Mouse (Mus musculus) heart, adult 9 months (tissue): ENCODE measurements around the gene A430078G23Rik.
A peak's percentile ranks its signal among the peaks of the same experiment; 100 is the strongest.

Source experiments
- DNase-seq, 2 experiments: peaks; one replicate each; pipeline ENCODE4 v3.0.0; 2022; ENCODE audit warnings: low spot score in 2 of 2

A430078G23Rik gene

GRCm38 (mm10) chr8:3348142-3348823 is 4.9 kb upstream of the A430078G23Rik start:
- no peak for DNase-seq

GRCm38 (mm10) chr8:3350747-3351146 is 2.5 kb upstream of the A430078G23Rik start:
- no peak for DNase-seq

- DNase-seq, result no peak
These were observed 500 bp upstream of the A430078G23Rik start for GRCm38 (mm10) chr8:3352715-3353114.

GRCm38 (mm10) chr8:3353811-3354442 is 712 bp downstream of the A430078G23Rik start:
- DNase-seq, result no peak

GRCm38 (mm10) chr8:3354443-3354812 is 1.2 kb downstream of the A430078G23Rik start:
- DNase-seq, result no peak

- peak; percentile 6 to 29 for DNase-seq
These were observed 2.4 kb downstream of the A430078G23Rik start for GRCm38 (mm10) chr8:3355586-3355985.

- peak; percentile 25 to 61 for DNase-seq
These were observed 4.8 kb downstream of the A430078G23Rik start for GRCm38 (mm10) chr8:3358060-3358459.

GRCm38 (mm10) chr8:3367086-3367485 is 13.9 kb downstream of the A430078G23Rik start:
- DNase-seq, result no peak

- no peak for DNase-seq
These were observed 14.9 kb downstream of the A430078G23Rik start for GRCm38 (mm10) chr8:3368091-3368490.

GRCm38 (mm10) chr8:3375748-3376147 is 22.5 kb downstream of the A430078G23Rik start:
- no peak for DNase-seq

- peak in 1 of 2 experiments; percentile 43 for DNase-seq
These were observed 23.5 kb downstream of the A430078G23Rik start for GRCm38 (mm10) chr8:3376641-3377274.

GRCm38 (mm10) chr8:3387286-3387685 is 34.1 kb downstream of the A430078G23Rik start:
- peak in 1 of 2 experiments; percentile 43 for DNase-seq

GRCm38 (mm10) chr8:3388591-3389338 is 35.5 kb downstream of the A430078G23Rik start:
- no peak for DNase-seq

GRCm38 (mm10) chr8:3389506-3389905 is 36.3 kb downstream of the A430078G23Rik start:
- DNase-seq, result no peak

- DNase-seq, result no peak
These were observed 39.1 kb downstream of the A430078G23Rik start for GRCm38 (mm10) chr8:3392293-3392692.

- DNase-seq, result peak; percentile 89 to 91
These were observed 39.8 kb downstream of the A430078G23Rik start, which contains the start of gene Arhgef18 for GRCm38 (mm10) chr8:3392771-3393710. Gene Arhgef18, plus strand, starts transcription at chr8:3393006.

- no peak for DNase-seq
These were observed 41.4 kb downstream of the A430078G23Rik start for GRCm38 (mm10) chr8:3394600-3394999.

GRCm38 (mm10) chr8:3395246-3395645 is 42.0 kb downstream of the A430078G23Rik start:
- DNase-seq, result no peak

GRCm38 (mm10) chr8:3397597-3397996 is 44.4 kb downstream of the A430078G23Rik start:
- DNase-seq, result no peak

- DNase-seq, result no peak
These were observed 47.3 kb downstream of the A430078G23Rik start for GRCm38 (mm10) chr8:3400509-3400908.

- no peak for DNase-seq
These were observed 54.2 kb downstream of the A430078G23Rik start for GRCm38 (mm10) chr8:3407417-3407816.
